Mouse (Mus musculus) subcutaneous adipose tissue, adult 2 months (tissue): ENCODE measurements around the gene Cst8. TPM values are rescaled to one million over a fixed set of nuclear protein-coding genes. Genes with fewer than 3 reads are reported as not detected.

Experiments
- polyA plus RNA-seq: library from polyadenylated mRNA; depleted of rRNA; stranded (reverse); fragments of >200 nt; gene quantifications from 2 replicates; pipeline ENCODE4 v1.2.3, GENCODE M21; 2012; ENCODE audit warnings: low replicate concordance; rRNA removed

Gene Cst8
- 0.76 TPM in 1 of 2 replicates, not detected in the other for polyA plus RNA-seq

DNA sequence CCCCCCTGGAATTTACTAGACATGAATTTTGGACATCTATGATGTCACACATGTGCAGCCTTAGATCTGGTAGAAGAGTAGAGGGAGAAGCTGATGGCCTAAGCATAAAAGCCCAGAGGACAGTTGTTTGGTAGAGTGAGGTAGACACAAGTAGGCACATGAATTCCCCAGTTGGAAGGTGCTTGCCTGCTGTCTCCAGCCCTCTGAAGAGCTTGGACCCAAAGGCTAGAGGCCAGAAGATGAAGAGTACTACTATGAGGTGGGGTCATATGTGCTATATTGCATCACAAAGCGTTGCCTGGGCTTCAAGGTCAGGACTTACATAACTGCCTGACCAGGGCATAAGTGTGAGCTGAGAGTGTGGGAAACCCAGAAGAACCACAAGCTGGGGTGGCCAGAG, at the start of gene Cst8:
Gene Cst8 (plus strand): TSS at position 301 of the 400 bp plus-strand sequence.

DNA sequence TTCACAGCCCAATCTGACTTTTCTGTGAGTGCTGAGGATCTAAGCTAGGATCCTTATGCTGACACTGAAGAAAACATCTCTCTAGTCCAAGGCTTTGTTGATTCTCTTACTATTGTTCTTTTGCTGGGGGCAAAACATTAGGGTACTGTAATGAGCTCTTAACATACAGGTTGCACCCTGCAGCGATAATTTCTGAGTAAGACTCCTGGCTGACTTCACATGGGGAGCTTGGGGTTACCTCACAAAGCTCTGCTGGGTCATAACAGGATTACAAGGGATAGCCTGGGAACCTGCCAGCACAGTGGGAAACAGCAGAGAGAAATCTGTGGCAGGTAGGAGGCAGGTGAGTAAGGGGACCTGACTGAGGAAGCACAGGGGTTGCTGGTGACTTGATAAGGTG, 48.5 kb upstream of the Cst8 start, which contains the start of gene Cstl1:
Gene Cstl1 (plus strand): TSS at position 301 of the 400 bp plus-strand sequence.

DNA sequence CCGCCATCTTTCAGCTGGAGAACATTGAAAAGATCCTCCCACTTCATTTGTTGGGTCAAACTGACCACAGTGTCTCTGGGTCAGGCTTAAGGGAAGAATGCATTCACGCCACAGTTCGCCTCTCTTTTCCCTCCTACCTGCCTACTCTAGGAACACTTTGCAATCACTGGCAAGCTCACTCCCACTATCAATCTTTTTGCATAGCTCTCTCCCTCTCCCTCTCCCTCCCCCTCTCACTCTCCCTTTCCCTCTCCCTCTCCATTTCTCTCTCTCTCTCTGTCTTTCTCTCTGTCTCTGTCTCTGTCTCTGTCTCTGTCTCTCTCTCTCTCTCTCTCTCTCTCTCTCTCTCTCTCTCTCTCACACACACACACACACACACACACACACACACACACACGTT, 27.2 kb upstream of the Cst8 start, which contains the start of gene Cst11:
Gene Cst11 (minus strand): TSS at position 101 of the 400 bp plus-strand sequence.

DNA sequence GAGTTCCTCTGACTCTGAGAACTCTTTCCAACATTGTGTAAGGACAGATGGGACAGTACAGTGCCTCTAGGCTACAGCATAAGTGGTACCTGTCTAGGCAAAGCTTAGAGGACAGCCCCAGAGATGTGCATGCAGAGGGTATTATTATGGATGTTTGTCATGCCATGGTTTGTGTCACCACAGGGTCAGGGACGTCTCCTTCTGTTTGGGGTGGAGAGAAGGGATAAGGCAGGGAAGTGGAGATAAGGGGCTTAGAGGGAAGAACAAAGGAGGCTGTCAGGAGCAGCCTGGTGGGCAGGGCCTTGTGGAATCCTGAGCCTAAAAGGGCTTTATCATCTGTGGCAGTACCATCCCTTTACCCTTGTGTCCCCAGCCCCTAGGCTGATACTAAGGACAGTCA, 16.9 kb upstream of the Cst8 start, which contains the start of gene 8030411F24Rik:
Gene 8030411F24Rik (plus strand): TSS at position 301 of the 400 bp plus-strand sequence.

DNA sequence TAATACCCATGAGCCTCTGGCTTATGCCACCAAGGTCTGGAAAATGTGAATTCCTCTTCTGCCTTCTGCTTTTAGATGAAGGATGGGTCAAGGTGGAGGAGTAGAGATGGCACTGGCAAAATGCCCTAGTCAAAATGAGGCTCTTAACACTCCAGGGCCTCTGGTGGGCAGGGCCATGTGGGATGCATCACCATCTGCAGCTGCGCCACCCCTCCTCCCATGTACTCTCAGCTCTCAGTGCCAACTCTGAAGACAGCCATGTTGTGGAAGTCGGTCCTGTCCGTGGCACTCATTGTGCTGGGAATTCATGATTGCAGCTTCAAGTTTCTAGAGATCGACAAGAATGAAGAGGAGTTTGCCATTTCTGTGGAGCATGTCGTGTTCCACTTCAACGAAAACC, 9.4 kb upstream of the Cst8 start, which contains the start of gene Cst12:
Gene Cst12 (plus strand): TSS at position 220 of the 400 bp plus-strand sequence.

GRCm38 (mm10) chr2:148819909-148820308, 21.3 kb downstream of the Cst8 start, which contains the start of gene Cst13:
Cst13 (plus strand) TSS chr2:148820081.

DNA sequence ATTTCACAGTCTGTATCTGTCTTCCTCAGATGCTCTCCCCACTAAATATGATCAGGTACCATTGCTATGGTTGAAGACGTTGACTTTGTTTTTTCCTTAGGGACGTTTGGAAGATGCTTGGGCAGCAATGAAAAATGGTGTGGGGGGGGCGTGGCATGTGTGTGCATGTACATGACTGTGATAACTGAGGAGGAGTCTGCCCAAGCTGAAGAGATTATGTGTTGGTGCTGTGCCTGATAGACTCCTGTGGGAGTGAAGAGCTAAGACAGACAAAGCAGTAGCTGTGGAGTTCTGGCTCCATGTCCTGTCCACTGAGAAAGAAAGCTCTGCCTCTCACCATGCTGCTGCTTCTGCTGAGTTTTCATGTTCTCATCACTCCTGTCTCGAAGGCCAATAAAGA, 36.3 kb downstream of the Cst8 start, which contains the start of gene Cst9:
Gene Cst9 (plus strand): TSS at position 236 of the 400 bp plus-strand sequence.

Other genes starting within 250 kb of the Cst8 start
- gene Nxt1, start 126.2 kb upstream of the Cst8 start, polyA plus RNA-seq, result 18.0 and 34.5 TPM in 2 replicates
- 13.8 and 15.9 TPM in 2 replicates for gene Gzf1, start 117.8 kb upstream of the Cst8 start, polyA plus RNA-seq
- 1.2 and 1.7 TPM in 2 replicates for gene Napb, start 66.3 kb upstream of the Cst8 start, polyA plus RNA-seq
- gene Cstl1, start 48.4 kb upstream of the Cst8 start, polyA plus RNA-seq, result not detected in 2 replicates
- 1.1 TPM in 1 of 2 replicates, not detected in the other for gene Cst11, start 27.3 kb upstream of the Cst8 start, polyA plus RNA-seq
- not detected in 2 replicates for gene 8030411F24Rik, start 16.8 kb upstream of the Cst8 start, polyA plus RNA-seq
- 0.39 TPM in 1 of 2 replicates, not detected in the other for gene Cst12, start 9.4 kb upstream of the Cst8 start, polyA plus RNA-seq
- gene Cst13, start 21.3 kb downstream of the Cst8 start, polyA plus RNA-seq, result not detected in 2 replicates
- gene Cst9, start 36.4 kb downstream of the Cst8 start, polyA plus RNA-seq, result not detected in 2 replicates
- 2.5 and 2.6 TPM in 2 replicates for gene 9230104L09Rik, start 66.3 kb downstream of the Cst8 start, polyA plus RNA-seq
- 1,165 and 1,988 TPM in 2 replicates for gene Cst3, start 76.9 kb downstream of the Cst8 start, polyA plus RNA-seq
- not detected in 2 replicates for gene Gm1330, start 204.5 kb downstream of the Cst8 start, polyA plus RNA-seq
- gene Gm10750, start 218.5 kb downstream of the Cst8 start, polyA plus RNA-seq, result not detected in 2 replicates